Mouse (Mus musculus): ENCODE data around the gene Trim12a.
A peak's percentile ranks its signal among the peaks of the same experiment; 100 is the strongest.
"Not testable (repeated sequence)": the region's sequence is repeated elsewhere in the genome, so short reads cannot be mapped to it uniquely, and the experiment has no call there.

Gene Trim12a

GRCm38 (mm10) chr7:104315369-104316080 is at the start of gene Trim12a:
Gene Trim12a, minus strand, starts transcription at chr7:104315466.
- peak in 1 of 2 experiments; percentile 49 for DNase-seq (ENCODE audit: inconsistent age in 2 of 2, low spot score in 1 of 2)

DNA sequence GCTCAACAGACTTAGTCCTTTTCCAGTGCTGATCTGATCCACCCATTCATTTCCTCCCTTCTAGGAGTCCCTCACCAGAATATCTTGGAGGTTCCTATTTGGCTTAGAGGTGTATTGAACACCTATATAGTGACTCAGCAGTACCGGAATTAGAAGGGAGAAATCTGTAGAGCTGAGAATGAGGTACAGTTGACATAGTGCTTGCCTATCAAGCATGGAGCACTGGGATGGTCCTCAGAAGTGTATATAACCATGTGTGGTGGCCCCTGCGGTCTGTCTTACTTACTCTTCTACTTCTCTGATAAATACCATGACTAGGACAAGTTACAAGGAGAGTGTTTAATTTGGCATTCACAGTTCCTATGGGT is 38.3 kb upstream of the Trim12a start:
- no peak for DNase-seq (ENCODE audit: inconsistent age in 2 of 2, low spot score in 1 of 2)

- DNase-seq (ENCODE audit: inconsistent age in 2 of 2, low spot score in 1 of 2) = peak; percentile 82 to 93
These were observed 37.7 kb upstream of the Trim12a start, which contains the start of gene Trim12c for GRCm38 (mm10) chr7:104352717-104353599. Gene Trim12c, minus strand, starts transcription at chr7:104353362.

DNA sequence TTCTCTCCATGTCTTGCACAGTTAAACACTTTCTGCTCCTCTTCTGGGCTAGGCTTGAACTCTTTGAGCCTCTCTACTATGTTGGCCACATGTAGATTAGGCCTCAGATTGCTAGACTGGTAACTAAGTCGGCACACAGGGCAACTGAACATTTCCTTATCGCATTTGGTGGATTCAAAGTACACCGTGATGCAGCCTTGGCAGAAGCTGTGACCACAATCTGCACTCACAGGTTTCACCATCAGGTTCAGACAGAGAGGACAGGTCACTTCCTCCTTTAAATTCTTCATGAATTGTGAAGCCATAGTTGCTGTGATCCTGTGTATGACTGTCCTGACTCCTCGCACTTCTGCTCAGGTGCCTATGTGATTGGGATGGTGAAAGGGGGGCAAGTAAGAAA is 32.8 kb upstream of the Trim12a start:
- DNase-seq (ENCODE audit: inconsistent age in 2 of 2, low spot score in 1 of 2) = not testable (repeated sequence)

DNA sequence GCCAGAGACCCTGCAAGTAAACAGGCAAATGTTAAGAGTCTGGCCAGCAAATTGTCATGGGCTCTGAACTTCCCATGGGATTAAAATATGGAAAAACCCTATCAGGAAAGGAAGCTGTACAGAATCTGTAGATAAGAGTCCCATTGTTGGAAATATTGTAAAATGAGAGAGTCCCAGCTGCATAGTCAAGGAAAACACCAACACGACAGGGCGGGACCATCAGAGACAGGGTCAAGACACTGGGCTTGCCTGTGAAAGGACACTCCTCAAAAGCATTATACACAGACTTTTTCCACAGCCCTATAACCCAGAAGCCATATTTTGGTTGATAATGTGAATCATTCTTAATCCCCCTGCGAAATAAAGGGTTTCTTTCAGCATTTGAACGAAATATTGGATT is 25.5 kb upstream of the Trim12a start:
- not testable (repeated sequence) for DNase-seq (ENCODE audit: inconsistent age in 2 of 2, low spot score in 1 of 2)

DNA sequence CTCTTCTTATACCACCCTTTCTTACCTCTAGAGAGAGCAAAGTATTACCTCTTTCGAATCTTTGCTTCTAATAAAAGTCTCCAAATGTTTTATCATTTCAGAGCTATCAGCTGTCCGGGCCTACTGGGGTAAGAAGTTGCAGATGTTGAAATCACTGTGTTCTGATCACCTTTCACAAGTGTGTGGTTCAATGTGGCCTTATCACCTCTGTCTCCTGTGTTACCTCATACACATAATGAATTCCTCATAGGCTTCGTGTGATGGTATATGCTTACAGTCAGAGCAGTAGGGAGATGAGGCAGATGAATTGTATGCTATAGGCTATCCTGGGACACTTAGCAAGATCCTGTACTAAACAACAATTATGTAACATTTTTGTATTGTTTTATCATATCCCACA is 20.3 kb upstream of the Trim12a start:
- not testable (repeated sequence) for DNase-seq (ENCODE audit: inconsistent age in 2 of 2, low spot score in 1 of 2)

DNA sequence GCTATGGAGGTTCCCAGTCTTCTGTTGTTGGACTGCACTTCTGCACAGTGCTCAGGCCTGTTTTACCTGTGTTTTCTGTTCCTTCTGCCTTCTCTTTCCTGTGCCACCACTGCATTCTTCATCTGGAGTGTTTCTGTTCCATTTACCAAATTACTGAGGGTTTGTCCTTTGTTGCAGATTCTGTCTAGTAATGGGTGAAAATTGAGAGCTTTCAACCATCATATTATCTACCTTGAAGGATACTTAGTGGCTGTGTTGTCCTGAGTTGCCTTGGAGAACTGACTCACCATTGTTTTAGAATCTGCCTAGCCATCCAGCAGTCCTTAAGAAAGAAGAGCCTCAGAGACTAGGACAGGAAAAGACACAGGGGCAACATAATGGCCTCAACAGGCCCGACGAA is 13.9 kb upstream of the Trim12a start, which contains the start of gene Trim34b:
Gene Trim34b, plus strand, starts transcription at position 301 of the 400 bp plus-strand sequence.
- DNase-seq (ENCODE audit: inconsistent age in 2 of 2, low spot score in 1 of 2) = not testable (repeated sequence)

- no peak for DNase-seq (ENCODE audit: inconsistent age in 2 of 2, low spot score in 1 of 2)
These were observed 6.8 kb upstream of the Trim12a start for GRCm38 (mm10) chr7:104322028-104322427.

- peak; percentile 23 to 77 for DNase-seq (ENCODE audit: inconsistent age in 2 of 2, low spot score in 1 of 2)
These were observed 391 bp downstream of the Trim12a start for GRCm38 (mm10) chr7:104314796-104315353.

GRCm38 (mm10) chr7:104291638-104292400 is 23.4 kb downstream of the Trim12a start:
- no peak for DNase-seq (ENCODE audit: inconsistent age in 2 of 2, low spot score in 1 of 2)

GRCm38 (mm10) chr7:104290641-104291040 is 24.6 kb downstream of the Trim12a start:
- DNase-seq (ENCODE audit: inconsistent age in 2 of 2, low spot score in 1 of 2) = no peak

GRCm38 (mm10) chr7:104287576-104288443 is 27.5 kb downstream of the Trim12a start, which contains the start of gene Trim5:
Gene Trim5, minus strand, starts transcription at chr7:104288094.
- DNase-seq (ENCODE audit: inconsistent age in 2 of 2, low spot score in 1 of 2) = peak; percentile 14 to 77

- DNase-seq (ENCODE audit: inconsistent age in 2 of 2, low spot score in 1 of 2) = not testable (repeated sequence)
These were observed 35.9 kb downstream of the Trim12a start for GRCm38 (mm10) chr7:104279361-104279760.

GRCm38 (mm10) chr7:104265335-104265734 is 49.9 kb downstream of the Trim12a start:
- DNase-seq (ENCODE audit: inconsistent age in 2 of 2, low spot score in 1 of 2) = not testable (repeated sequence)

- not testable (repeated sequence) for DNase-seq (ENCODE audit: inconsistent age in 2 of 2, low spot score in 1 of 2)
These were observed 54.9 kb downstream of the Trim12a start for GRCm38 (mm10) chr7:104260380-104260779.
